Mouse (Mus musculus) heart, adult 2 months (tissue): ENCODE results near the gene Prelid3b.

ENCODE experiments used
- CTCF ChIP-seq: fragments of 200-600 bp; IDR thresholded peaks from 2 replicates; pipeline ENCODE4 v1.8.1; 2022; ENCODE audit warnings: antibody characterized with exemption, mild to moderate bottlenecking, moderate library complexity
- EP300 ChIP-seq: fragments of 200-500 bp; IDR thresholded peaks from 2 replicates; pipeline ENCODE4 v1.6.1; 2011; ENCODE audit warnings: low read depth, low read length, control low read depth; ENCODE audit not compliant: insufficient read depth

DNA sequence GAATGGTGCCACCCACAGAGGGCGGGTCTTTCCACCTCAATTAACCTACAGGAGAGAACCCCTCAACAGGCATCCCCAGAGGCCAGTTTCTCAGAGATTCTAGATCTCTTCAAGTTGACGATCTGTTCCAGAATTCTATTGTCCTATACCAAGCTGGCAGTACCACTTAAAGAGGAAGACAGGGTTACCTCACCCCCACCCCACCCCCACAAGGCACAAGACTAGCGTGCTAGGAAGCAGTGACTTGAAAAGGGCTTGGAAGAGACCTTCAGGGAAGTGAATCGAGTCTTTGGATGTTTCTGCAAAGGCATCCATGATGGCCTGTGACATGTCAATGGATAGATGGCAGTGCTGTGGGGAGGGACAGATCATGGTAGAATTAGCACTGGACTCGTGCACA is 5.9 kb upstream of the Prelid3b start:
- TF ChIP-seq CTCF = no peak
- no peak for TF ChIP-seq EP300
